Mouse (Mus musculus) lung, adult 2 months (tissue): ENCODE results near the gene Dazl. TPM values are rescaled to one million over a fixed set of nuclear protein-coding genes. Genes with fewer than 3 reads are reported as not detected.
"Not testable (repeated sequence)": the region's sequence is repeated elsewhere in the genome, so short reads cannot be mapped to it uniquely, and the experiment has no call there.

Experiments used
- DNase-seq: peaks from one replicate; pipeline ENCODE4 v3.0.0; 2022
- H3K4me1 ChIP-seq: fragments of 200-500 bp; 2 replicates; pipeline ENCODE4 v1.6.1; 2011; ENCODE audit warnings: low read length; ENCODE audit not compliant: control insufficient read depth, insufficient read depth
- H3K4me3 ChIP-seq: fragments of 200-500 bp; replicated peaks from 2 replicates; pipeline ENCODE3; 2011; ENCODE audit warnings: low read depth, mild to moderate bottlenecking, control low read depth, low read length; ENCODE audit errors: extremely low read depth
- CTCF ChIP-seq: fragments of 200-500 bp; IDR thresholded peaks from 2 replicates; pipeline ENCODE4 v1.5.1; 2011; ENCODE audit warnings: mild to moderate bottlenecking, low read length, control low read depth; ENCODE audit not compliant: insufficient read depth
- POLR2A ChIP-seq: fragments of 200-500 bp; IDR thresholded peaks from 2 replicates; pipeline ENCODE4 v1.6.1; 2011; ENCODE audit warnings: low read depth, mild to moderate bottlenecking, control low read depth, low read length, borderline replicate concordance; ENCODE audit errors: extremely low read depth
- WGBS: fragments of 180-500 bp; shearing (Covaris S2); methylation state at CpG from one replicate; pipeline ENCODE4 v1.1.7; 2018; 5-methylcytosine and 5-hydroxymethylcytosine counted together
- polyA plus RNA-seq: library from polyadenylated mRNA; depleted of rRNA; stranded (reverse); fragments of >200 nt; gene quantifications from 2 replicates; pipeline ENCODE4 v1.2.3, GENCODE M21; 2012

Gene Dazl
- polyA plus RNA-seq, 1 experiment, result not detected

DNA sequence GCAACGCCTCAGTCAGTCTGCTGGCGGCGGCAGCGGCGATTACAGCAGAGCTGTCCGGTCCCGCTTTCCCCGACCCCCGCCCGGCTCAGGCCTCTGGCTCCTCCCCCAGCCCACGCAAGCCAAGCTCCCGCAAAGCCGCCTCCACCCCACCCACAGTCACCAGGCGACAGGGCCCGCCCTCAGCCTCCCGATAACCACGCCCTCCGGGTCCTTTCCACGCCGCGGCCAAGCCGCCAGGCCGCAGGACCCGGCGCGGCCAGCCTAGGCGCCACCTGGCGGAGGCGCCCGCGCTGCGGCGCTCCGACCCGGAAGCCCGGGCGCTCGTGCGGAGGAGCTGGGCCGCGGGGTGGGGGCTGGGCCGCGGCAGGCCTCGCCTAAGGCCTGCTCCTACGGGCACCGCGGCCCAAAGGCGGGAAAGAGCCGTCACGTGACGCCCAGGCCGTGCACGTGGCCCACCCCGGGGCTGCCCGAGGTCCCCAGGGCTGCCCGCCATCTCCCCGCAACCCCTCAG is 720 bp downstream of the Dazl start:
- DNase-seq, result peak; percentile 83
- WGBS, result 5% methylated on average over 57 of the region's 57 CpGs
- TF ChIP-seq POLR2A (no peak), CTCF (peak; percentile 27; the same call in 1 of the 2 replicates)
- H3K4me3 ChIP-seq, result peak overlapping the region; percentile 52
- no peaks in the 10 kb centered on the region for H3K4me1 ChIP-seq

DNA sequence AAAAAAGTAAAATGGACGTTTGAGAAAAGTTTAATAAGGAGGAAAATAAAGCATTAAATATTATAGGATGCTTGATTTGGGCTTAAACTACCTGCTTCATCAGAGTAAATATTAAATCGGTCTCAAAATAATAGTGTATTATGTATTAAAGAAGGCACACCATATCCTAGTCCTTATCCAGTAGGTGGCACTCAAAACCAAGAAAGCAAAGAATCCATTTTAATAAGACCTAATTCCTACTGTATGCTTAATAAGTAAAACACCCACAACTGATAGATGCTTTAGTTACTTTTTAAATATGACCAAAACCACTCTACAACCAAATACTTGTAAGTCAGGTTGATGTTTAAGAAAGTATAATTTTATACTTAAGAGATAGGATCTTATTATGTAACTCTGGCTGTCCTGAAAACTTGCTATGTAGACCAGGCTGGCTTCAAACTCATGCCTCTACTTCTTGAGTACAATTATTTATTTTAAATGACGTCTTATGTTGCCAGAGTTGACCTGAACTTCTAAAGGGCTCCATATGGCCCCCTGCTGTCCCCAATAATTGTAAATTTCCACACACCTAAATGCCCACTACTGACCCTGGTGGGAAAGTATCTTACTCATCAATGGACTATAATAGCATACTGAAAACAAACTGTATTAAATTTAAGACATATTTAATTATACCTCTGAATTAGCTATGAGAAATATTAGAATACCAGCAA is 1.8 kb downstream of the Dazl start:
- no peak for DNase-seq
- H3K4me3 ChIP-seq, result no peak overlapping the region
- no peaks in the 10 kb centered on the region for H3K4me1 ChIP-seq
- peak; percentile 33; the same call in 1 of the 2 replicates for TF ChIP-seq CTCF
- no peak for TF ChIP-seq POLR2A
- WGBS, result 5% methylated on average over 3 of the region's 3 CpGs

DNA sequence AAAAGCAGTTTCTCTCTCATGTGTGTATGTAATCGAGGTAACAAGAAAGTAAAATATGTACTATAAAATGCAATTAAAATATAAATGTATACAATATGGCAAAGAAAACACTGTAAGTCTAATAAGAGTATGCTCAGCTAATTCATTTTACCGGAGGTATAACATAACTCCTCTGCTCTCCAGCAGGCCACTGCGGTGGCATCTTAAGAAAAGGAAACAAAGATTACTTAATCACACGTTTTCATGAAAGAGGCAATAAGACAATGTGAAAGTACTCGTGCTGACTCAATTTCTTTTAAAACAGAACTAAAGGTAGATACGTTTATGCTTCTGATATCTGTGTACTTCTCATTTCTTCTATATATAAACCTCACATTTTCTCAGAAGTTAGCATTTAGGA is 8.6 kb downstream of the Dazl start:
- Histone ChIP-seq H3K4me3 (no peak overlapping the region), H3K4me1 (no peaks in the 10 kb centered on the region)
- TF ChIP-seq POLR2A (no peak), CTCF (no peak)
- 60% methylated on average over 6 of the region's 6 CpGs for WGBS
- DNase-seq, result no peak

DNA sequence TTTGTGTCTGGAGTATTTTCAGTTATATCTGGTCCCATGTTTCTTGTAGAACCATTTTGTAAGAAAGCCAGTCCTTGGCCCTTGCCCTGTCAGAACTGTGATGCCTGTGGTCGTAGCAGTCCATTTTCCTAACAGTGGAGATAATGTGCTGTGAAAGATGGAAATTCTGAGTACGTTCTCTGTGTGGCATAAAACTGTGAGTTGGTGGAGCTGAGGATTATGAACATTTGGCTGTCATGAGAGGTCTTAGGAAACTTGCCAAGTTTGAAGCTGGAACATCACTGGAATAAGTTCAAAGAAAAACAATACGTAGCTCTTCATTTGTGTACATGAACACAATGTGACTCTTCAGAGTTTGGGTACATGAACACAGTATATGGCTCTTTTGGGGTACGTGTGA is 31.8 kb downstream of the Dazl start:
- not testable (repeated sequence) for H3K4me1 ChIP-seq, DNase-seq, H3K4me3 ChIP-seq
- WGBS, result 52% methylated on average over 4 of the region's 4 CpGs

DNA sequence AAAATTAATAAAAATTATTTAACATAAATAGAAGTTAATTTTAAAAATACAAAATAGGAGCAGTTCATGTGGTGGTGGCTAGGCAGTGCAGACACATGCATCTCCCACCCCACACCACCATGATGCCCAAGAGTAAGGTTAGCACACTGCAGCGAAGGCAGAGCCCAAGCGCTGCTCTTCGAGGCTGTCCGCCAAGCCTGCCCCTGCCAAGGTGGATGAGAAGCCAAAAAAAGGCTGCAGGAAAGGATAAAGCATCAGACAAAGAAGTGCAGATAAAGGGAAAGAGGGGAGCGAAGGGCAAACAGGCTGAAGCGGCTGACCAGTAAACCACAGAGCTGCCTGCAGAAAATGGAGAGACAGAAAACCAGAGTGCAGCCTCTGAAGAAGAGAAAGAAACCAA is 32.6 kb downstream of the Dazl start:
- DNase-seq, result no peak
- Histone ChIP-seq H3K4me3 (no peak overlapping the region), H3K4me1 (no peaks in the 10 kb centered on the region)
- TF ChIP-seq POLR2A (no peak), CTCF (no peak)
- WGBS, result 85% methylated on average over 6 of the region's 6 CpGs

DNA sequence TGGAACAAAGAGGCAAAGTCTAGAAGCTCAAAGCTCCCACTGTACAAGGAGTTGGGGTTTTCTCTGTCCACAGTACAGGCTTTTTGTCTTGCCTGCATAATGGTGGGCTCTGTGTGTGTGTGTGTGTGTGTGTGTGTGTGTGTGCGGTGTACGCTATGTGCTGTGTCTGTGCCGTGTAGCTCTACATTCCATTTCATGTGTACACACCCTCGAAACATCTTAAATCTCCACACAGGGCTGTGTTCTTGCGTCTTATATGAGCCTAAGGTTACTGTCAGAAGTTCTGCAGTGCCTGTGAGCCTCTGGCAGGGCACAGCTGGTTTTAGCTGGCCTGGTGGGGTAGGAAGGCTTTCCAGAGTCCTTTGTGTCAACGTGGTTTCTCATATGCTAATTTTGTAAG is 46.8 kb downstream of the Dazl start:
- no peak for TF ChIP-seq POLR2A
- no peak for TF ChIP-seq CTCF
- DNase-seq, result no peak
- no peak overlapping the region for H3K4me3 ChIP-seq
- WGBS, result 70% methylated on average over 6 of the region's 6 CpGs
- H3K4me1 ChIP-seq, result no peaks in the 10 kb centered on the region

DNA sequence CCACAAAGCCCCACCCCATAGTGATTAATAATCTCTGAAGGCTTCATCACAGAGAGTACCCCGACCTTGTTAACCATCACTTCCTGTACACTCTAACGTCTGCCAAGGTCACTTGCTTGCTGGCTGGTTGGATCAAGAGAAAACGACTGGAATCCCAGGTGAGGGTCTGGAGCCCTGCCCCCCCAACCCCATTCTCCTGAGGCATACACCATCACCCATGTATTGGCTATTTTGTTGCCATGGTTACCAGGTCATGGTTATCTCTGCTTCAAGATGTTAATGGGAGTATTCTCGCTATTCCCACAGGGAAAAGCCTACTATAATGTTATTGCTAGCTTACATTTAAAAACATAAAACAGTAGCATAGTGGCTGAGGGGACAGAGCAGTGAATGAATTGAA is 48.8 kb downstream of the Dazl start:
- WGBS, result 38% methylated on average over 4 of the region's 4 CpGs
- TF ChIP-seq POLR2A, result no peak
- DNase-seq, result no peak
- Histone ChIP-seq H3K4me3 (no peak overlapping the region), H3K4me1 (no peaks in the 10 kb centered on the region)

DNA sequence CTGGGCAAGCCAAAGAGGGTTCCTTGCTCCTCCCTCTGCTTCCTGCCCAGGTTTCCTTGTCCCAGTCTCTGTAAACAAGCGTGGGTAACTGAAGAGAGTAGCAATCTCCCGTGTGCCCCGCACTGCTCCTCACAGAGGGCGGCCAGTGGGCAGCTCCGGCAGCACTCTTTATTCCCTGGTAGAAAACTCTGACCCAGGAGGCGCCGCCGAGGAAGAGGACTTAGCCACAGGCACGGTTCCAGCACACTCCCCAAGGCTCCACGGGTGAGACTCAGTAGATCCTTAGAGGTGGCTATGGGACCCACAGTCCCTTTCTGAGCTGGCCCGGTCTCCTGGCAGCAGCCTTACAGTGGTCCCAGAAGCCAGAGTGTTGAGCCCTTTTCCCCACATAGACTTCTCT is 50.1 kb downstream of the Dazl start:
- 71% methylated on average over 11 of the region's 11 CpGs for WGBS
- H3K4me1 ChIP-seq, result no peaks in the 10 kb centered on the region
- no peak for DNase-seq
- TF ChIP-seq CTCF (no peak), POLR2A (no peak)
- H3K4me3 ChIP-seq, result no peak overlapping the region

DNA sequence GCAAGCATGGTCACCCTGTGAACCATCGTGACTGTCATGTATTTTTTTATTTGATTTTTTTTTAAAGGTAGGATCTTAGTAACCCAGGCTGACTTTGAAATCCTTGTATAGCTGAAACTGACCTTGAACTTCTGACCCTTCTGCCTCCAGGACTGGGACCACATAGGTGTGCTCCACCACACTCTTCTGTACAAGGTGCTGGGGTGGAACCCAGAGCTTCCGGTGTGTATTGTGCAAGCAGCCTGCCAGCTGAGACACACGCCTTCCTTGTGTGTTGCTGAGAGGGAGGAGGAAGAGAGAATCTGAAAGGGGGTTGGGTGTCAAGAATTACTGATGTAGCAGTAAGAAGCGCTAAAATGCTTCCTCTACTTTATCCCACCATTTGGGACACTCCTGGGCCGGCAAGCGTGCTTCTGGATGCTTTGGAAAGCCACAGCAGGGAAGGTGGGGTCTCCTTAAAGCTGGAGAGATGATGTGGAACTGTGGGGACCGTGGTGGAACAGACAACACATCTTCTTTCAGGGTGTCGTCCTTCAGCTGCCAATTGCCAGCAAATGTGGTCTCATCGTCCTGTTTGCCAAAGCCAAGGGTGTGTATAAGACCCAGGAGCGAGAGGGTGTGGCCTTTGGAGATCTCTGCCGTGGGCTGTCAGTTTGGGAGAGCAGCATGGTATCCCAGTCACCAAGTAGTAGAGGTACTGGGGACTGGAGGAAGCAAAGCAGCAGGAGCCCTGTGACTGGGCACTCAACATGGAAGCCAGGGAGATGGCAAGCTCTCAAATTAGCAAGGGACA is 55.4 kb downstream of the Dazl start:
- H3K4me1 ChIP-seq, result no peaks in the 10 kb centered on the region
- no peak for DNase-seq
- WGBS, result 45% methylated on average over 11 of the region's 11 CpGs
- no peak for TF ChIP-seq POLR2A
- TF ChIP-seq CTCF, result no peak
- no peak overlapping the region for H3K4me3 ChIP-seq

DNA sequence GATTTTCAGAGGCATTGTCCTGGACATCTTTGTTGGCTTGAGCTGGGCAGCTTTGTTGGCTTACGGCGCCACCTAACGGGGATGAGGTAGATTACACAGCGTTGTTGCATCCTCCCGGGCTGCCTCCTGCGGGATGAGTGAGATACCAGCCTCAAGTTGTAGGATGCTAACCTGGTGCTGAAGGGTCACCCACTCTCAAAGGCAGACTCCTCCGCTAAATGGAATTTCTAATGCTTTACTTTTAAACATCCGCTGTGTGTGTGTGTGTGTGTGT is 56.1 kb downstream of the Dazl start:
- Histone ChIP-seq H3K4me3 (no peak overlapping the region), H3K4me1 (no peaks in the 10 kb centered on the region)
- TF ChIP-seq CTCF (peak; percentile 99), POLR2A (no peak)
- WGBS, result 8% methylated on average over 8 of the region's 8 CpGs
- DNase-seq, result peak; percentile 79
